9 mouse cellular contexts compared by ENCODE assay signal in the genomic region with DNA sequence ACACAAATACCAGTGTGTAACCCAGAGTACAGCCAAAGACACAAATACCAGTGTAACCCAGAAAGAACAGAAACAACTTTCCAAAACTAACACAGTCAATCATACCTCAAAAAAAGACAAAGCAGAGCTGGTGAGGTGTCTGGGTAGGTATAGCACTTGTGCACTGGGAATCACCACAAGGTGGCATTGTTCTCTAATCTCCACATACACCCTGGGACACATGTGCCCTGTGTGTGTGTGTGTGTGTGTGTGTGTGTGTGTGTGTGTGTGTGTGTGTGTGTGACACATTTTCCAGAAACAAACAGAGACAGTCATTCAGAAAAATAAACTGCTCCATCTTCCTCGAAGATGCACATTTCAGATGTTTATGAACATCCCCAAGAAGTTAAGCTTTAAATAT. TPM values are rescaled to one million over a fixed set of nuclear protein-coding genes. Genes with fewer than 3 reads are reported as not detected.
DNase-seq lines count a peak whose midpoint lies in the region; ATAC-seq and TF ChIP-seq lines count a peak whose summit lies in the region.
"Had no signal": no experiment of that assay in that cellular context is flagged by ENCODE, and none has a peak within 500 bp of the region (broad histone marks: within the 10 kb centered on the region; RNA-seq: fewer than 3 reads in every experiment).

No protein-coding gene starts in this region.

- 21% methylated on average over 1 of the region's 1 CpGs for WGBS in lung, adult 2 months

- H3K4me3 ChIP-seq in lung, adult 2 months (replicated peaks; ENCODE audit: extremely low read depth, low read depth, low read length) = no peak overlapping the region
- H3K4me3 ChIP-seq: embryonic facial prominence, embryonic 15.5 days had no signal

- DNase-seq in lung, adult 2 months = no peak
- DNase-seq in lung, postnatal 4 days = no peak
- DNase-seq in Patski (ENCODE audit: low read depth, low spot score) = no peak
- peak; percentile 83 for DNase-seq in thymus, postnatal 0 days (ENCODE audit: low spot score)
- no peak for DNase-seq in heart, postnatal 10 days
- DNase-seq in ovary, postnatal 14 days (ENCODE audit: low spot score) = no peak

- no peak for TF ChIP-seq POLR2A in lung, adult 2 months (IDR thresholded peaks at IDR 0.05; ENCODE audit: borderline replicate concordance, extremely low read depth, low read depth, low read length)

- no peaks in the 10 kb centered on the region for H3K27me3 ChIP-seq in Patski
- H3K27me3 ChIP-seq: embryonic facial prominence, embryonic 15.5 days had no signal

- ATAC-seq in Patski = no peak
- peak; percentile 71 to 72 for ATAC-seq in hematopoietic stem cell, adult 5-6 weeks (replicated peaks in 1 of 2; ENCODE audit: insufficient read depth in 1 of 2, low FRiP score in 2 of 2, low TSS enrichment in 1 of 2, low read depth in 1 of 2, poor library complexity in 2 of 2, severe bottlenecking in 2 of 2)

- POLR2A ChIA-PET in Patski (lab: Charles Lee) = no interaction called here

- H3K4me1 ChIP-seq in lung, adult 2 months (ENCODE audit: control insufficient read depth, insufficient read depth, low read length) = no peaks in the 10 kb centered on the region
- H3K4me1 ChIP-seq: embryonic facial prominence, embryonic 15.5 days had no signal

- in situ Hi-C loops in Patski (cut with MboI; ENCODE audit: low pct_unique_long_range_greater_than_20kb) = no loop called here

- intact Hi-C loops in heart, postnatal 10 days (cut with DNase I) = no loop called here

- 0 out of 2 replicates have a peak, but pooled peaks have one; percentile 5 for TF ChIP-seq CTCF in lung, adult 2 months (IDR thresholded peaks at IDR 0.05; ENCODE audit: insufficient read depth, low read length)
- peak; percentile 30 for TF ChIP-seq CTCF in Patski (IDR thresholded peaks at IDR 0.05)

- CTCF ChIA-PET in Patski (lab: Charles Lee) = interaction anchor here (0.6 to 0.8 kb wide), 2 partner anchors 12 to 102 kb away, joined by 3 read pairs; no protein-coding TSS in a partner anchor

RNA-seq across cellular contexts. Expression of a gene that starts 9.1 kb away (rescaled TPM):
- polyA plus RNA-seq in lung, adult 2 months (2012; rRNA removed) = 0.83 and 1.3 TPM in 2 replicates
- 0.15 TPM for polyA plus RNA-seq in Patski (2021)
- 123 and 178 TPM in 2 replicates for total RNA-seq in hematopoietic stem cell, adult 5-6 weeks (2017)
- polyA plus RNA-seq in thymus, postnatal 0 days (2015; fragmentation: Nextera tagmentation; extraction: Ambion mirVana) = 143 and 188 TPM in 2 replicates
- under 1 TPM; 0.40 to 0.72 TPM for total RNA-seq in heart, postnatal 10 days (2021)

RNA-seq across cellular contexts. Expression of a gene that starts 33.5 kb away (rescaled TPM):
- polyA plus RNA-seq in lung, adult 2 months (2012; rRNA removed) = not detected in 2 replicates
- polyA plus RNA-seq in Patski (2021) = not detected
- 0.44 TPM in 1 of 2 replicates, not detected in the other for total RNA-seq in hematopoietic stem cell, adult 5-6 weeks (2017)
- polyA plus RNA-seq in thymus, postnatal 0 days (2015; fragmentation: Nextera tagmentation; extraction: Ambion mirVana) = 0.05 TPM in 2 replicates
- total RNA-seq in heart, postnatal 10 days (2021) = not detected
- polyA plus RNA-seq: large intestine, adult 2 months had no signal

Comparison
In these comparisons a context has a peak if more than half of its experiments do, and no peak if none do; other contexts are left out.
1. RNA of a gene that starts 9.1 kb away (polyA plus RNA-seq): 143 to 188 TPM in thymus, postnatal 0 days; 0.83 to 1.3 TPM in lung, adult 2 months and 0.15 TPM in Patski (single experiment); every median in the first group is over 10 times any median in the second.